Mouse (Mus musculus) layer of hippocampus, adult 18-20 months (tissue): ENCODE results near the gene 3110082I17Rik. TPM values are rescaled to one million over a fixed set of nuclear protein-coding genes. Genes with fewer than 3 reads are reported as not detected.

Experiments used
- microRNA-seq, 2 experiments: library from miRNA; unstranded; fragments of <30 nt; microRNA quantifications; one replicate each; pipeline ENCODE4 v1.2.0; 2021
- total RNA-seq, 2 experiments: library from RNA; stranded (reverse); gene quantifications; 2 replicates each; pipeline ENCODE4 v1.2.3; 2021

3110082I17Rik gene
- total RNA-seq, 2 experiments from 2014 or later: 14.6 to 15.7 TPM

Small RNA genes lying within 50 kb of the gene (microRNA-seq; reads per million reads assigned to microRNA genes)
- gene Mir339: 218 to 314 reads per million in 2 experiments

Other genes with a start within 250 kb of the 3110082I17Rik start
- gene Get4, start 208.2 kb downstream of the 3110082I17Rik start, total RNA-seq: 10 to 100 TPM; 50.5 to 57.1 TPM
- gene Adap1, start 134.9 kb downstream of the 3110082I17Rik start, total RNA-seq: 100 to 1,000 TPM; 164 to 166 TPM
- gene Cox19, start 109.1 kb downstream of the 3110082I17Rik start, total RNA-seq: 10 to 100 TPM; 65.3 to 71.1 TPM
- gene Cyp2w1, start 107.9 kb downstream of the 3110082I17Rik start, total RNA-seq: not detected
- gene Gpr146, start 82.8 kb downstream of the 3110082I17Rik start, total RNA-seq: 10 to 100 TPM; 10.8 to 12.2 TPM
- gene C130050O18Rik, start 55.2 kb downstream of the 3110082I17Rik start, total RNA-seq: under 1 TPM in 1 of 2 experiments, not detected in 1; 0.33 TPM
- 1 to 10 TPM; 2.0 to 4.2 TPM for gene Gper1, start 37.4 kb downstream of the 3110082I17Rik start, total RNA-seq
- 10 to 100 TPM; 50.4 to 51.6 TPM for gene Zfand2a, start 24.0 kb upstream of the 3110082I17Rik start, total RNA-seq
- under 1 TPM in 1 of 2 experiments, not detected in 1; 0.15 TPM for gene Uncx, start 83.0 kb upstream of the 3110082I17Rik start, total RNA-seq